Mouse (Mus musculus): ENCODE measurements around the gene Gpd2. TPM values are rescaled to one million over a fixed set of nuclear protein-coding genes. Genes with fewer than 3 reads are reported as not detected.
A peak's percentile ranks its signal among the peaks of the same experiment; 100 is the strongest.

The Gpd2 gene
- 41.6 and 48.7 TPM in 2 replicates for polyA plus RNA-seq (2012; rRNA removed)

- peak in 1 of 2 experiments; percentile 47 for DNase-seq (ENCODE audit: extremely low spot score in 1 of 2, low spot score in 1 of 2)
Observed at GRCm38 (mm10) chr2:57237475-57237919, at the start of gene Gpd2. Gene Gpd2, plus strand, starts transcription at chr2:57237635.

GRCm38 (mm10) chr2:57188237-57188636 is 49.2 kb upstream of the Gpd2 start:
- DNase-seq (ENCODE audit: extremely low spot score in 1 of 2, low spot score in 1 of 2) = no peak

DNA sequence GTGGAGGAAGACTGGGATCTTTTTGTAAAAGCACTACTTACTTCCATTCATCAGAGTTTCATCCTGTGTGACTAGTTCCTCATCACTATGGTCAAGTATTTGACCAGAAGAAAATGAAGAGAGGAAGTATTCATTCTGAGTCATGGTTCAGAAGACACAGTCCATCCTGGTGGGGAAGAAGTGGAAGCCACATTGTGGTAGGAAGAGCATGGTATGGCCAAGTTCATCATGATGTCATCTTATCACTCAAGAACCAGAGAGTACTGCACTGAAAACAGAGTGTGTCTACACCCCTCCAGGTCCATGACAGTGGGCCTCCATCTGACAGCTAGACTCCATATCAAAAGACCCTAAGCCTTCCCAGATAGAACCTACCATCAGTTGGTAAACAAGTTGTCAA is 46.6 kb upstream of the Gpd2 start:
- no peak for DNase-seq (ENCODE audit: extremely low spot score in 1 of 2, low spot score in 1 of 2)

DNA sequence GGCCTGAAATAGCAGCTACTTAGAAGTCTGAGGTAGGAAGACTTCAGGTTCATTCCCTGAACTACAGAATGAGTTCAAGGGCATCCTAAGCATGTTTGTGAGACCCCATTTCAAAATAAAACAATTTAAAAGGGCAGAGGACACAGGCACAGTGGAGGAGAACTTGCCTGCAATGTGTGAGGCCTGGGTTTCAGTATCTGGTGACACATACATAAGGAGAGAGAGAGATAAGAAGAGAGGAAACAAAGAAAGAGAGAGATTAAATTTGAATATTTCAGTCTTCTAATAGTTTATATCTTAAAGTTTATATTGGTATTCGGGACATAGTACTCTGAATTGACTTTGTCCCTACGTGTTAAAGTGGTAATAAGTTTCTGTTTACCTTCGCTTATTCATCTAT is 38.4 kb upstream of the Gpd2 start:
- no peak for DNase-seq (ENCODE audit: extremely low spot score in 1 of 2, low spot score in 1 of 2)

DNA sequence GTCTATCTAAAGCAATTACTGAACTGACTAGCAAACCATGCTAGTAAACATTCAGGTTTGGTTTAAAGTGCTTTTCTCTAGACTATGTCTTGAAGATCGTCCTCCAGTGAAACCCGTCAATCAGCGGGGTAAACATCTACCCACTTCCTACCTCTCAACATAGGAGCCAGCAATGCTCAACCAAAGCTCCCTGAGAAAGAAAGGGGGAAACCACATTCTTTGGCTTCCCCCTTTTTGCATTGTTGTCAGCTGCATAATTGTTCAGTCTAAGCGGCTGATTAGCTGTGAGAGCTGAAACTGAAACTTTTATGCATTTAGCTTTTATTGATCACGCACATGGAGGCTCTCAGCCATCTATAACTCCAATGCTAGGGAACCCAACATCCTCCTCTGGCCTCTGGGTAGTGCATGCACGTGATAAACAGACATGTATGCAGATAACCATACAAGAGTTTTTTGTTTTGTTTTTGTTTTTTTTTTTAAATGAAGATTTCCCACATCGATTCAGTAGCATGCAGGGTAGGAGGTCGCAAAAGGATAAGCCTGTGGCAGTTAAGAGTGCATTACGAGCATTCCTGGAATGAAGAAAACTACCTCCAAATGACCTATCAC is 28.9 kb upstream of the Gpd2 start:
- no peak for DNase-seq (ENCODE audit: extremely low spot score in 1 of 2, low spot score in 1 of 2)

DNA sequence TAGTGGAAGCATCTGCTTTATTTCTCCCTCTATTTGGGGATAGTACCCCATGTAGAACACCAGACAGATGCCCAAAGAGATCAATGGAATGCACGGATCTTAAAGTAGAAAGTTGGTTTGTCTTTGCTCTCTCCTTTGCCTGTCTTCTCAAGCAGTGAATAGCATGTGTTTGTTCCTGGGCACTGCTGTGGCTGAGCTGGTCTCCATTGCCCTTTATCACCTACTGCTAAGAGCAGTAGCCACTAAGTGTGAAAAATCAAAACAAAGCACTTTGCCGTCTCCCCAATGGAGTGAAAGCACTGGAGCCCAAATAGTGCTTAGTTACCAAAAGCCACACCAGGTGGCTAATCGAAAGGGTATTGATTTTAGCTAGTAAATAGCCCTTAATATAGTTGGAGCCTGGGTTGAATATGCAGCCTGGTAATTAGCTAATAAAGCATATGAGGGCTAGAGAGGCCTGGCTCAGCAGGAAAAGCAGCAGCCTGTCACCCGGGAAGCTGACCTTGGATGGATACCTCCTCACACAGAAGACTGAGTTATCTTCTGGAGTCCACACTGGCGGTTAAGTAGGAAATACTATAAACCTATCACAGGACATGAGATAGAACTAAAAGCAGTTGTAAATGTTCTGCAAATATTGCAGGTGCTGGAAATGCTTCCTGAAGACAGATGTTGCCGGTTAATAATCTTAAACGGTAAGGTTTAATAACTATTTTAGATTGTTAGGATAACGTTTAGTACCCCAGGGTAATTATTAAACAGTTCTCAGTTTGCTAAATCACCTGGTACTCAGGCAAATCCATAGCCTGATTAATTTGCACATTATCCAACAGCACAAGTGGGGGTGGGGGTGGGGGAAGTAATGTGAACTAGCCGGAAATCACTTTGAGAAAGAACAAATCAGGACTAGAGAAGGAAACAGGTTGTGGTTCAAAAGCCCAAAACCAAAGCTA is 26.1 kb upstream of the Gpd2 start:
- DNase-seq (ENCODE audit: extremely low spot score in 1 of 2, low spot score in 1 of 2) = no peak

GRCm38 (mm10) chr2:57213364-57213763 is 24.1 kb upstream of the Gpd2 start:
- no peak for DNase-seq (ENCODE audit: extremely low spot score in 1 of 2, low spot score in 1 of 2)

DNA sequence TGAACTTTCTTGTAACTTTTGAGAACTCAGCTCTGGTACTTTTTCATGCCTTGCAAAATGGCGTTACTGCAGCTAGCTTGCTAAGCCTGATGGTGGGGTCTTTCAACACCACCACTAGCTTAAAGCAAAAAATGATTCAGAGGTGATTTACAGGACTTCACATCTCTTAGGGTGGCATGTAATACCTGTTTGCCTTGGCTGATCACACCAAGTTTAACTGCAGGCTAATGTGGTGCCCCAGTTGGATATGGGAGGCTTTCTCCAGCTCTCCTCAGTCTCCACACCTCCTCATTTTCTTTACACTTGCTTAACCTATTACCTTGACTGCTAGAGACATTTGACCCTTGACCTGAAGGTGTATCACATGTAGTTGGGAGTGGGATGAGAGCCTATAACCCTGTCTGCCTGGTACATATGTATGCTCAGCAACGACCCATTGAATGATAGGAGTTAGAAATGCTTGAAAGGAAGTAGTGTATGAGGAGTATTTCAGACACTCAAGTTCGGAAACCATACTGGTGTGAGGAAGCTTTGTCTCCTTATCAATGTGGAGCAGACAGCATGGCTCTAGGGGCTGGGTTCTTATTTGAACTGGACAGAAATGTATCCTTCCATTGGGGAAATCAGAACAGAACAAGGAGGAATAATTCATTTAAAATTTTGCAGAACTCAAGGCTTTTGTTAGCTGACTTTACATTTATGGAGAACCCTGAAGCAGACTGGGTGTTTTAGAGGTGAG is 14.0 kb upstream of the Gpd2 start:
- DNase-seq (ENCODE audit: extremely low spot score in 1 of 2, low spot score in 1 of 2) = no peak

- no peak for DNase-seq (ENCODE audit: extremely low spot score in 1 of 2, low spot score in 1 of 2)
Observed at GRCm38 (mm10) chr2:57225236-57225635, 12.2 kb upstream of the Gpd2 start.

GRCm38 (mm10) chr2:57227425-57227824 is 10.0 kb upstream of the Gpd2 start:
- DNase-seq (ENCODE audit: extremely low spot score in 1 of 2, low spot score in 1 of 2) = no peak

DNA sequence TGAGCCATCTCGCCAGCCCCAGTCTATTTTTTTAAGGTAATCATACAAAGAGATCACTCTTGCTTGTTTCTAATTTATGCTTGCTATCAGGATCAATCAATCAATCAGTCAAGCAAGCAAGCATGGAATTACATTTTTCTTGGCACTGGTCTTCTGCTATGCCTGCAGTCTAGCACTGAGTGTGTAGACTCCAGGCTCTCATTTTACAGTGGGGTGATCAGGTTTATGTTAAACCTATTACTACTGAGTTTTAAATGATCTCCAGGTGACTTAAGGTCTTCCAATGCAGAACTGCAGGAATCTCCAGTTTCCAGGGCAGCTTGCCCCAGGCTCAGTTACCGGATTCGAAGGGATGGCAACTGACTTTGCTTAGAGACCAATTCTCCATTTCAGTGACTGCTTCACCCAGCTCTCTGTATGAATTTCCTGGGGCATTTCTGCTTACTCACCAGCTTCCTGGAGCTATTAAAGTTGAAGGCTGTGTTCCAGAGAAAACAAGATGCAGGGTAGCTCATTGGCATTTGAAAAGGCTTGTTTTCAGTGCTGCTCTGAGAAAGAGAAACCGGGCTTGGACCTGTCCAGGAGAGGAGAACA is 7.7 kb upstream of the Gpd2 start:
- no peak for DNase-seq (ENCODE audit: extremely low spot score in 1 of 2, low spot score in 1 of 2)

DNA sequence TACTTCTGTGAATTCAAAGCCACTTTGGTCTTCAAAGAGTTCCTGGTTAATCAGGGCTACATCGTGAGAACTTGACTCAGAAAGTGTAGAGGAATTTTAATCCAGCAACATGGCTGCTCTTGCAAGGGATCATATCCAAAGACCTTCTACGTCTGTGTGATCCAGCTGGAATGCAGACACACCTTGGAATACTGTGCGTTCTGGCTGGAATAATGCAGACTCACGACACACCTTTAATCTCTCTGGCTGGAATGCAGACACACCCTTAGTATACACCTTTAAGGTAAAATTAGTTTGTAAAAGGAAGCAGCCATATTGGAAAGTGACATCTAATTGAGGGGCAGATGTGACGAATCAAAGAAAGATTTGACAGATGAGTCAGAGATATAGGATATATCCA is 6.0 kb upstream of the Gpd2 start:
- DNase-seq (ENCODE audit: extremely low spot score in 1 of 2, low spot score in 1 of 2) = no peak

DNA sequence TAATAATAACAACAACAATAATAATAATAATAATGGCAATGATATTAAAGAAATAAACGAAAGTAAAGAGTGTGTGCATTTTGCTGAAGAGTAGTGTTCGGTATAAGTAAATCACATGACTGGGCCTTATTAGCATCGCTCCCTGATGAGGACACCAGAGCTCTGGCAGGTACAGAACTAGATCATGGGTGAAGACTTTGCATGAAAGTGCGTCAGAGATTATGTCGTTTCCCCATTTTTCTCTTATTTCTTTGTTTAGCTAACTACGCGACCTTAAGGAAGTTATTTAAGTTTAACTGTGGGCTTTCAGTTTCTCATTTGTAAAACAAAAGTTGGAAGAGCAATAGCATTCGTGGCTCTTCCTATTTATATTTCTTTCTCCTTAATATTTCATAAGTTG is 5.1 kb upstream of the Gpd2 start:
- no peak for DNase-seq (ENCODE audit: extremely low spot score in 1 of 2, low spot score in 1 of 2)

DNA sequence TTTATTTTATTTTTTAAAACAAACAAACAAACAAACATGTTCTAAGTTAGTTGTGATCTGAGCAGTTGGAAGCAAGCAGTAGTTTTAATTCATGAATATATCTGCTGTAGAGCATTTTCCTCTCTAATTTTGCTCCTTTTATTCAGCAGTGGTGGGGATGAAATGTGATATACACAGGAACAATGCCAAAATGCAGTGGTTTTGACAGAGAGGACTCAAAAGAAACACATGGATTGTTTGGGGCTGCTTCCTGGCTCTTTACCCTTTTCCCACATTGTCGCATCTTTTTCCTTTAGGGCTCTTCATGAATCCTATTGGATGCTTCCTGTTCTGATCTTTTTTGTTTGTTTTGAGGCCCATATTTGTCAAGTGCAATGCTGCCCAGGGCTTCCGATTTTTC is 1.2 kb upstream of the Gpd2 start:
- no peak for DNase-seq (ENCODE audit: extremely low spot score in 1 of 2, low spot score in 1 of 2)

GRCm38 (mm10) chr2:57237026-57237425 is 409 bp upstream of the Gpd2 start:
- no peak for DNase-seq (ENCODE audit: extremely low spot score in 1 of 2, low spot score in 1 of 2)

GRCm38 (mm10) chr2:57237920-57238613 is 632 bp downstream of the Gpd2 start:
- peak; percentile 17 to 68 for DNase-seq (ENCODE audit: extremely low spot score in 1 of 2, low spot score in 1 of 2)

DNA sequence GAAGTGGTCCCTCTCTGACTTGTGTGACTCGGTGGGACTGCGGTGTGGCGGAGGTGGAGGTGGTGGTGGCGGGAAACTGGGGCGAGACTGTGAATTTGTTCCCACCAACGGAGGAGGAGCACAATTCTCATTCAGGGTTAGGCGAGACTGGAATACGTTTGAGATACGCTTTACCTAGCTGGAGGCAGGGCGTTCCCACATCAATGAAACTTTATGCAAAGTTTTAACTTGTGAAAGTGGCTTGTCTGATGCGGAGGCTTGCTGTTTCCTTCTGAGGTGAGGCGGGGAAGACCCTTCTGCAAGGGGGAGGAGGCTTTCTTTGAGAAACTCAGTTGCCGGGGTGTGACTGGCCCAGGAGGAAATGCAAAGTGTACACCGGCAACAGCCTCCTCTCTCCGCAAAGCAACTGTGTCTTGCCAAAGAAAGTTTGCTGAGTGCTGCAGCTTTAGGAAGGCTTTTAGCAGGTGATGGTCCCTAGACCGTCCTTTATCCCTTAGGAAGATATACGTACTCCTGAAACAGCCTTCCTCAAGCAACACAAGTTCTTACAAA is 1.3 kb downstream of the Gpd2 start:
- DNase-seq (ENCODE audit: extremely low spot score in 1 of 2, low spot score in 1 of 2) = peak in 1 of 2 experiments; percentile 5

GRCm38 (mm10) chr2:57239356-57239755 is 1.9 kb downstream of the Gpd2 start:
- no peak for DNase-seq (ENCODE audit: extremely low spot score in 1 of 2, low spot score in 1 of 2)

- no peak for DNase-seq (ENCODE audit: extremely low spot score in 1 of 2, low spot score in 1 of 2)
Observed at GRCm38 (mm10) chr2:57243987-57244386, 6.6 kb downstream of the Gpd2 start.

All from frontal cortex, adult 2 months (tissue).